Mouse (Mus musculus): ENCODE measurements at regions not wholly inside any gene's neighbourhood (a gene's known extent, or its start where the extent isn't known, plus 50 kb on each side); places are given as distances from the start of the nearest gene placed in this dataset.

DNA sequence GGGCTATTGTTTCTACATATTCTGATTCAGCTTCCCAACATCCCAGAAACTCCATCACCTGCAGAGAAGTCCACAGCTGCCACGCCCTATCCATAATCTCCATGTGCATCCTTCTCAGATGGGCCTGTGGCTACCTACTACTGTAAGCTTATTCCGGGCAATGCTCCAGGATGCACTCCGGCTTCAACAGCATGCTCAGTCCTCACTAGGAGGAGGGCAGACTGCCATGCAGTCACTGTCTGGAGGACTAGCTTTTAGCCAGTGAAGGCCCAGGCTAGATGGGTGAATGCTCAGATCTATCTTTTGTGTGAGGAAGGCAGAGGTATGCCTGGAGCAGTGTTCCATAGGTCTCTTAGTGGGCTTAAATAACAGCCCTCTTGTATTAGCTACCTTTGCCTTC is 124.7 kb downstream of the Gm19935 start:
- Histone ChIP-seq H3K27me3 (ENCODE audit: insufficient read depth, low read length) (no peaks in the 10 kb centered on the region), H3K36me3 (replicated peaks) (no peaks in the 10 kb centered on the region), H3K9me3 (replicated peaks) (peaks cover 14% of the 10 kb centered on the region), H3K4me1 (ENCODE audit: insufficient read depth, low read depth, low read length) (no peaks in the 10 kb centered on the region), H3K4me3 (ENCODE audit: low read depth, low read length) (no peak overlapping the region)
- ATAC-seq (ENCODE audit: extremely low read depth, insufficient number of reproducible peaks, low FRiP score, poor library complexity, severe bottlenecking) = no peak
- TF ChIP-seq CTCF (IDR thresholded peaks at IDR 0.05; ENCODE audit: low read depth, low read length) = no peak
- no peak for TF ChIP-seq GATA1 (IDR thresholded peaks at IDR 0.05; ENCODE audit: borderline replicate concordance, low read length)
- no peak for TF ChIP-seq TAL1 (conservative IDR thresholded peaks at IDR 0.05; ENCODE audit: low read depth, low read length)
- no peak for TF ChIP-seq GATA2 (IDR thresholded peaks at IDR 0.05; ENCODE audit: borderline replicate concordance, low read depth, low read length)
- no peak for TF ChIP-seq POLR2AphosphoS5 (IDR thresholded peaks at IDR 0.05; ENCODE audit: insufficient replicate concordance, low read depth, low read length)
- DNase-seq (ENCODE audit: low spot score) = no peak

DNA sequence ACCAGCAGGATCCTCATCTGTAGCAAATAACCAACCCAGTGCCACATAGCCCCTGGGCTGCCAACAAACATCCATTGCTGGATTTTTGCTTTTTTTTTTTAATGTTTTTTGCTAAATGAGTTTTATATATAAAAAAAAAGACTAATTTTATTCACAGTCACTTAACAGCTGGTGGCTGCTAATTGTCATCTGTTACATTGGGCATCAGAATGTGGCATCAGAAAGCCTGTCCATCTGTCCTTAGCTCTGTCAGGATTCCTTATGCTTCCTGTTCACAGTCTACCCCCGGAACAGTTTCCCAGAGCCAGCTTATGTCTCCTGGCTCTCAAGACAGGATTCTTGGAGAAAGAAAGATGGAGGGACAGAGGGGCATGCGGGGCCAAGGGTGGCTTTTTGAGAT is 132.1 kb downstream of the Gm19935 start:
- no peak overlapping the region for H3K4me3 ChIP-seq (ENCODE audit: low read depth, low read length)

DNA sequence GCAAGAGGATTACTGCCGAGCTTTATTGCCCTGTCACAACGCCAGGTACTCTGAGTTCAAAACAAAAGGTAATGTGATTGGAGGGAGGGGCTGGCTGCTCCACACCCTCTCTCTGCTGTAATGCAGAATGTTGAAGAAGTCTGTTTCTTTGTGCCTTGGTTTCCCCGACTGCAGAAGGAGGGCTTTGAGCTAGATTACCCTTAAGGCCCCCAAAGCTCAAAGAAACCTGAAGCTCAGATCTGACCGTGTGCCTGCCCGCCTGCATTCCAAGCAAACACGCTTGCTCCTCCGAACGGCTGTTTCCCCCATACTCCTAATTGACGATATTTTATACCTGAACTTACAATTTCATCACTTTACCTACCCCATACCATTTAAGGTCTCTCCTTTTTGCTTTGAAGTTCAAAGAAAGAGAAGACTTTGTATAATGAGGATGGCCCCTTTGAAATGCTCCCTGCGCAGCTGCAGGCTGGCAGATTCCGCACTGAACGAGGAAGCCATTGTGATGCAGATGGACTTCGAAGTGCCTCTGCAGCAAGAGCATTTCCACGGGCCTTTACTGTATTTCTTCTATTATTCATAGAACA is 146.6 kb downstream of the Gm19935 start:
- Histone ChIP-seq H3K9me3 (replicated peaks) (peaks cover 36% of the 10 kb centered on the region), H3K4me3 (ENCODE audit: low read depth, low read length) (no peak overlapping the region), H3K36me3 (replicated peaks) (no peaks in the 10 kb centered on the region), H3K4me1 (ENCODE audit: insufficient read depth, low read depth, low read length) (no peaks in the 10 kb centered on the region), H3K27me3 (ENCODE audit: insufficient read depth, low read length) (no peaks in the 10 kb centered on the region)
- ATAC-seq (ENCODE audit: extremely low read depth, insufficient number of reproducible peaks, low FRiP score, poor library complexity, severe bottlenecking) = no peak
- TF ChIP-seq POLR2AphosphoS5 (IDR thresholded peaks at IDR 0.05; ENCODE audit: insufficient replicate concordance, low read depth, low read length) (no peak), GATA1 (IDR thresholded peaks at IDR 0.05; ENCODE audit: borderline replicate concordance, low read length) (no peak), TAL1 (conservative IDR thresholded peaks at IDR 0.05; ENCODE audit: low read depth, low read length) (no peak), GATA2 (IDR thresholded peaks at IDR 0.05; ENCODE audit: borderline replicate concordance, low read depth, low read length) (no peak), CTCF (IDR thresholded peaks at IDR 0.05; ENCODE audit: low read depth, low read length) (no peak)
- DNase-seq (ENCODE audit: low spot score) = no peak

More for the DNA sequence above, 132.1 kb downstream of the Gm19935 start:
- Histone ChIP-seq H3K4me1 (ENCODE audit: insufficient read depth, low read depth, low read length) (no peaks in the 10 kb centered on the region), H3K9me3 (replicated peaks) (peaks cover 30% of the 10 kb centered on the region), H3K36me3 (replicated peaks) (no peaks in the 10 kb centered on the region), H3K27me3 (ENCODE audit: insufficient read depth, low read length) (no peaks in the 10 kb centered on the region)
- ATAC-seq (ENCODE audit: extremely low read depth, insufficient number of reproducible peaks, low FRiP score, poor library complexity, severe bottlenecking) (no peak), DNase-seq (ENCODE audit: low spot score) (no peak)
- TF ChIP-seq POLR2AphosphoS5 (IDR thresholded peaks at IDR 0.05; ENCODE audit: insufficient replicate concordance, low read depth, low read length) (no peak), GATA1 (IDR thresholded peaks at IDR 0.05; ENCODE audit: borderline replicate concordance, low read length) (no peak), CTCF (IDR thresholded peaks at IDR 0.05; ENCODE audit: low read depth, low read length) (no peak), GATA2 (IDR thresholded peaks at IDR 0.05; ENCODE audit: borderline replicate concordance, low read depth, low read length) (no peak), TAL1 (conservative IDR thresholded peaks at IDR 0.05; ENCODE audit: low read depth, low read length) (no peak)

- DNase-seq (ENCODE audit: low spot score) = no peak
- H3K4me3 ChIP-seq (ENCODE audit: low read depth, low read length) = no peak overlapping the region
- H3K36me3 ChIP-seq (replicated peaks) = no peaks in the 10 kb centered on the region
- H3K27me3 ChIP-seq (ENCODE audit: insufficient read depth, low read length) = no peaks in the 10 kb centered on the region
- no peak for ATAC-seq (ENCODE audit: extremely low read depth, insufficient number of reproducible peaks, low FRiP score, poor library complexity, severe bottlenecking)
- H3K9me3 ChIP-seq (replicated peaks) = peaks cover 36% of the 10 kb centered on the region
- H3K4me1 ChIP-seq (ENCODE audit: insufficient read depth, low read depth, low read length) = no peaks in the 10 kb centered on the region
- no peak for TF ChIP-seq TAL1 (conservative IDR thresholded peaks at IDR 0.05; ENCODE audit: low read depth, low read length)
- TF ChIP-seq GATA1 (IDR thresholded peaks at IDR 0.05; ENCODE audit: borderline replicate concordance, low read length) = no peak
- TF ChIP-seq CTCF (IDR thresholded peaks at IDR 0.05; ENCODE audit: low read depth, low read length) = no peak
- TF ChIP-seq POLR2AphosphoS5 (IDR thresholded peaks at IDR 0.05; ENCODE audit: insufficient replicate concordance, low read depth, low read length) = no peak
- TF ChIP-seq GATA2 (IDR thresholded peaks at IDR 0.05; ENCODE audit: borderline replicate concordance, low read depth, low read length) = no peak
These were observed 147.8 kb downstream of the Gm19935 start for GRCm38 (mm10) chr8:90669396-90669795.

DNA sequence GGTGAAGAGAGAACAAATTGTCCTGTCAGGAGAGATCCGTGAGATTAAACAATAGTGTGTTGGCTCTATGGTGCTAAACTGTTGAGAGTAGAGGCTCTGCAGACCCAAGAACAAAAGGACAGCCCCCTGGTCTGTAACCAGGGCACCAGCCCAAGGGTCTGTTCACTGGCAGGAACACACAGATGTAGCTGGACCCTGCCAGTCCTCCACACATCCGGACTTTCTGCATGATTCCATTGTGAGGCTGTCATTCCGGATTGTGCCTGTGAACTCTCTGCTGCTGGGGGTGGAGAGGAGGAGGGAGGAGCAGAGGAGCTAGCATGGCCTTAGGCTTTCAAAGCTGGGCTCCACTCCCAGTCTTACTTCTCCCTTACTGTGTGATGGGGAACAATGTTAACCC is 158.1 kb downstream of the Gm19935 start:
- H3K4me3 ChIP-seq (ENCODE audit: low read depth, low read length) = no peak overlapping the region
- H3K9me3 ChIP-seq (replicated peaks) = peaks cover 27% of the 10 kb centered on the region
- no peaks in the 10 kb centered on the region for H3K36me3 ChIP-seq (replicated peaks)

GRCm38 (mm10) chr8:90657641-90658051 is 159.5 kb downstream of the Gm19935 start:
- Histone ChIP-seq H3K9me3 (replicated peaks) (peaks cover 32% of the 10 kb centered on the region), H3K36me3 (replicated peaks) (no peaks in the 10 kb centered on the region), H3K4me1 (ENCODE audit: insufficient read depth, low read depth, low read length) (no peaks in the 10 kb centered on the region), H3K4me3 (ENCODE audit: low read depth, low read length) (no peak overlapping the region), H3K27me3 (ENCODE audit: insufficient read depth, low read length) (no peaks in the 10 kb centered on the region)
- TF ChIP-seq GATA1 (IDR thresholded peaks at IDR 0.05; ENCODE audit: borderline replicate concordance, low read length) (no peak), GATA2 (IDR thresholded peaks at IDR 0.05; ENCODE audit: borderline replicate concordance, low read depth, low read length) (no peak), POLR2AphosphoS5 (IDR thresholded peaks at IDR 0.05; ENCODE audit: insufficient replicate concordance, low read depth, low read length) (no peak), CTCF (IDR thresholded peaks at IDR 0.05; ENCODE audit: low read depth, low read length) (no peak), TAL1 (conservative IDR thresholded peaks at IDR 0.05; ENCODE audit: low read depth, low read length) (no peak)
- DNase-seq (ENCODE audit: low spot score) (no peak), ATAC-seq (ENCODE audit: extremely low read depth, insufficient number of reproducible peaks, low FRiP score, poor library complexity, severe bottlenecking) (no peak)

More for the DNA sequence above, 158.1 kb downstream of the Gm19935 start:
- no peaks in the 10 kb centered on the region for H3K4me1 ChIP-seq (ENCODE audit: insufficient read depth, low read depth, low read length)
- ATAC-seq (ENCODE audit: extremely low read depth, insufficient number of reproducible peaks, low FRiP score, poor library complexity, severe bottlenecking) (no peak), DNase-seq (ENCODE audit: low spot score) (no peak)
- no peaks in the 10 kb centered on the region for H3K27me3 ChIP-seq (ENCODE audit: insufficient read depth, low read length)
- TF ChIP-seq TAL1 (conservative IDR thresholded peaks at IDR 0.05; ENCODE audit: low read depth, low read length) (no peak), POLR2AphosphoS5 (IDR thresholded peaks at IDR 0.05; ENCODE audit: insufficient replicate concordance, low read depth, low read length) (no peak)
